Mouse (Mus musculus) testis, adult 2 months (tissue): ENCODE results near the gene Slc9a3r1. TPM values are rescaled to one million over a fixed set of nuclear protein-coding genes. Genes with fewer than 3 reads are reported as not detected.
A peak's percentile ranks its signal among the peaks of the same experiment; 100 is the strongest.

Experiments
- H3K27ac ChIP-seq: fragments of 200-500 bp; 2 replicates; pipeline ENCODE4 v1.5.1; 2012; ENCODE audit warnings: low read depth, low read length; ENCODE audit not compliant: control insufficient read depth, insufficient read depth
- H3K27me3 ChIP-seq: fragments of 200-500 bp; 2 replicates; pipeline ENCODE4 v1.6.1; 2012; ENCODE audit warnings: mild to moderate bottlenecking, low read length, moderate library complexity; ENCODE audit not compliant: control insufficient read depth, insufficient read depth
- H3K36me3 ChIP-seq: fragments of 200-500 bp; 2 replicates; pipeline ENCODE4 v1.6.1; 2012; ENCODE audit warnings: mild to moderate bottlenecking, low read length; ENCODE audit not compliant: control insufficient read depth, insufficient read depth
- H3K4me1 ChIP-seq: fragments of 200-500 bp; 2 replicates; pipeline ENCODE4 v1.6.1; 2012; ENCODE audit warnings: low read length; ENCODE audit not compliant: control insufficient read depth, insufficient read depth
- H3K4me3 ChIP-seq: fragments of 200-500 bp; 2 replicates; pipeline ENCODE4 v1.5.1; 2012; ENCODE audit warnings: low read depth, mild to moderate bottlenecking, low read length, moderate library complexity, mixed read lengths; ENCODE audit not compliant: control insufficient read depth
- CTCF ChIP-seq: fragments of 200-500 bp; IDR thresholded peaks from 2 replicates; pipeline ENCODE4 v1.5.1; 2012; ENCODE audit warnings: low read depth, mild to moderate bottlenecking, inconsistent platforms, low read length, moderate library complexity; ENCODE audit not compliant: control insufficient read depth, insufficient read depth, insufficient replicate concordance
- POLR2A ChIP-seq: fragments of 200-500 bp; IDR thresholded peaks from 2 replicates; pipeline ENCODE4 v1.6.1; 2012; ENCODE audit warnings: low read depth, mild to moderate bottlenecking, inconsistent platforms, low read length, moderate library complexity; ENCODE audit not compliant: control insufficient read depth
- polyA plus RNA-seq: library from polyadenylated mRNA; depleted of rRNA; stranded (reverse); fragments of >200 nt; gene quantifications from 2 replicates; pipeline ENCODE4 v1.2.3, GENCODE M21; 2012

The Slc9a3r1 gene
- polyA plus RNA-seq, 1 experiment, result 21.2 TPM

DNA sequence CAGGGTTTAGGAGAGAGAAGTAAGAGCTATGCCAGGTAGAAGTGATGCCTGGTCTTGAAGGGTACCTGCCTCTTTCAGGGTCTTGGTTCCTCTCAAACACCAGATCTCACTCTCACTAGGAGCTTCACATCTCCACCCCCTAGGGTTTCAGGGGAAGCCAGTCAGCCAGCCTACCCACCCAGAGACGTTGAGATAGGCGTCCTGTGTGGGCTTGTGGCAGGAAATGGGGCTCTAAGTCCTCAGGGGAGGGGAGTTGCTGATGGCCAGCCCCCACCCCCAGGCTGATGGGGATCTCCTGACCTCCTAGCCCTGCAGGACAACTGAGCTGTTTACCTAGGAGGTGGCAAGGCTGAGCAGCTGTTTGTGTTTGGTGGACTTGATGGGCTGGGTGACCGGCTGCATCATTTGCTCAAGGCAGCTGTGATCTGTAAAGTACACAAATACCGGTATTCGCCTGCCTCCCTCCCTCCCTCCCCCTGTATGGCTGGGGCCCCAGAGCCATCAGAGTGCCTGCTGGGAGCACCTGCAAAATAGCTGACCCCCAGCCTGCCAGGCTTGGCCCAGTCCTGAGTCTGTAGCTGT lies 8.0 kb upstream of the Slc9a3r1 start:
- H3K27ac ChIP-seq, result no peak overlapping the region
- H3K27me3 ChIP-seq, result no peaks in the 10 kb centered on the region
- H3K4me3 ChIP-seq, result no peak overlapping the region
- H3K36me3 ChIP-seq, result no peaks in the 10 kb centered on the region
- H3K4me1 ChIP-seq, result peaks cover 7% of the 10 kb centered on the region
- no peak for TF ChIP-seq CTCF
- TF ChIP-seq POLR2A, result no peak

DNA sequence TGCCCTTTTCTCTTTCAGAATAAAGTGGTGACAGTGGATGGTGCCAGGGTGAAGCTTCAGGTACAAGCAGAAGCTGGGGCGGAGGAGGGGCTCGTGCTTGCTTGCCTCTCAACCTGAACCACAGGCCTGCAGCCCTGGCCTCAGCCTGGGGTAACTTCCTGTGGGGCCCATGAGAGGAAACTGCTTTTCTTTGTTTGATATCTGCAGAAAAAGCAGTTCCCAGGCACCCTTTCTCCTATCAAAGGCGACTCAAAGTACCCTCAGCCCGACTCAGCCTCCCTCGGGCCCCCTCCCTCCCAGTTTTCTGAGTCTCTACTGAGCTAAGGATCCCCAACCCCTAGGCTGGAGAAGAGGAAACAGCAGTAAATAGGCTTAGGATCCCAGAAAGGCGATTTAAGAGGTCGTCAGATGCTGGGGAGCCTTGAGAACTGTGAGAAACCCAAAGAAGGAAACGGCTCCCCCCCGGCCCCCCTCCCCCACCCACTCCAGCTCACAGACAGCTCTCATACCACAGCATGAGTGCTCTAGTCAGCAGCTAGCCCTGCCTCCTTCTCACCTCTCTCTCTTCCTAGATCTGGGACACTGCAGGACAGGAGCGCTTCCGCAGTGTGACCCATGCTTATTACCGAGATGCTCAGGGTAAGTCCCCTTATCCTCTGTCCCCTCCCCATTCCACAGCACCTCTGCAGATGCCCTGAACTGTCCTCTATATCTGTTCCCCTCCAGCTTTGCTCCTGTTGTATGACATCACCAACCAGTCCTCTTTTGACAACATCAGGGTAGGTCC lies 5.0 kb upstream of the Slc9a3r1 start:
- H3K27me3 ChIP-seq, result no peaks in the 10 kb centered on the region
- TF ChIP-seq POLR2A (no peak), CTCF (no peak)
- no peak overlapping the region for H3K4me3 ChIP-seq
- H3K36me3 ChIP-seq, result no peaks in the 10 kb centered on the region
- H3K4me1 ChIP-seq, result peaks cover 10% of the 10 kb centered on the region
- no peak overlapping the region for H3K27ac ChIP-seq

DNA sequence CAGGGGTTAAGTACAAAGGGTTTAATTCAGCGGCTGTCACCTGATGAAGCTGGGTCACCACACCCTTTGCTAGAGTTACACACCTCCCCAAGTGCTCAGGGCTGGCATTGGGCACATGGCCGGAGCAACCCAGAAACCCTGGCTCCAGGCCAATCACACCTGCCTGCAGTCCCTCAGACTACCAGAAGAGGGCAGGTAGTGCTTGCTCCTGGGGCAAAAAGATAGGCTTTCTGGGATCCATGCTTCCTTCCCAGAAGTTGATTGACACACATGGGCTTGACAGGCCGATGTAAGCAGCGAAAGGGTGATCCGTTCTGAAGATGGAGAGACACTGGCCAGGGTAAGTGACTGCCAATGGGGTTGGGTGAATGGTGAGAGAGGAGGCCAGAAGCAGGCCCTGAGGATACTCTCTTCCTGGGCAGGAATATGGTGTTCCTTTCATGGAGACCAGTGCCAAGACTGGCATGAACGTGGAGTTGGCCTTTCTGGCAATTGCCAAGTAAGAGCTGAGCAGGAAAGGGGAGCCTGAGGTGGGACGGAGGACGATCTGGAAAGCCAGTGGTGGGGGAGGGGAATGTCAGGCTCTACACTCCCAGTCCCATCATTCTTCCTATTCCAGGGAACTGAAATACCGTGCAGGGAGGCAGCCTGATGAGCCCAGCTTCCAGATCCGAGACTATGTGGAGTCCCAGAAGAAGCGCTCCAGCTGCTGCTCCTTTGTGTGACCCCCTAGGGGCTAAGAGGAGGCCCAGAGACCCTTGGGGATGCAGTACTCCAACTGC lies 2.9 kb upstream of the Slc9a3r1 start:
- peak; percentile 54 for TF ChIP-seq CTCF
- TF ChIP-seq POLR2A, result no peak
- Histone ChIP-seq H3K36me3 (no peaks in the 10 kb centered on the region), H3K27ac (no peak overlapping the region), H3K4me3 (no peak overlapping the region), H3K4me1 (peaks cover 22% of the 10 kb centered on the region), H3K27me3 (peaks cover 2% of the 10 kb centered on the region)

DNA sequence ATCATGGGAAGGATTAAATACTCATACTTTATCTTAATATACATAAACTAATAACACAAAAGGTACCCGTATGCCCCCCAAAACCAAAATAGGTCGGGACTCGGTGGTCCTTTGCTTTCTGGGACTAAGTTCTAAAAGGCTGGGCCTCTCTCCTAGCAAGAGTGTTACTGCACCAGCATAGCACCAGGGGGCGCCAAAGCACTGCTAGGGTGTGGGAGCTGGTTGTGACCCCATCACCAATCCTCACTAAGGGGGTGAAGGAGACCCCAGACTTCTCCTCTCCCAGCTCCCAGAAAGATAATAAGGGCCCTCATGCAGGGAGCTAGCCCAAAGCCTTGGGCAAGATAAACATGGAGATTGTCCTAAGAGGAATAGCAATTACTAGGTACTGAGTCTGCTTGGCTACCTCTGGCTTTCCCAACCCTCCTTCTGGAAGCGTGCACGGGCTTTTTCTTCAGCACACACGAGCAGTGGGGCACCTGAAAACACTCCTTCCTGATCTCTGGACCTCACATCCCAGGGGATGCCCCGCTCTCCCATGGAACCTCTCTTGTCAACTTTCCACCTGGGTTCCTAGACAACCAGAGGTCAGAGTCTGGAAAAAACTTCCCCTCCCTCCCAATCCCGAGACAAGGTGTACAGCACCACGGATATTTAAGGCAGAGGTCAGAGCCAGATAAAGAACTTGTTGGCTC lies 2.1 kb upstream of the Slc9a3r1 start:
- Histone ChIP-seq H3K4me3 (peak overlapping the region; percentile 39; the same call in 1 of the 2 replicates), H3K4me1 (peaks cover 22% of the 10 kb centered on the region), H3K27me3 (peaks cover 2% of the 10 kb centered on the region), H3K36me3 (no peaks in the 10 kb centered on the region), H3K27ac (no peak overlapping the region)
- TF ChIP-seq CTCF (peak; percentile 93), POLR2A (no peak)

DNA sequence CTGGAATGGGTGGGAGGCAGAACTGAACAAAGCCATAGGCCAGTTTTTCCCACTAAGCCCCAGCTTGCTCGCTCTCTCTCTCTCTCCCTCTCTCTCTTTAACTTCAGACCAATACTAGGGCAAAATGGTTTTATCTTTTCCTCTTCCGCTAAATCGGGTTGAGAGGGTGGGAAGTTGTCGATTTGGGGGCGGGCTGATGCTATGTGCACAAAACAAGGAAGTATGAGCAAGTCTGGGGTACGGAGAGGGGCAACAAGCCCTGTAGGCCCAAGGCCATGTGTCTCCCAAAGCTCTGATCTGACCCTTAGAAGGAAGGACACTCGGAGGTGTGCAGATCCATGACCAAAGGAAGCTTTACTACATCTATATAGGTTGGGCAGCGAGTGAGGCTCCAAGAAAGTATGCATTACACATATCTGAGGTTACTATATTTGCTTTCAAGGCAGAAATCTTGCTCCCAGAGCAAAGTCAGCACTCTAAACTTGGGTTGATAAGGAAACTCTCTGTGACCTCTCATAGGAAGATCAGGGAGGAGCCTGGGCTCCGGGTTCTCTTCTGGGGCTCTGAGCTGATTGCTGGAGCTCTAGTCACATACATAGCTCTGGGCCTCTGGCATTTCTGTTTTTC lies 1.4 kb upstream of the Slc9a3r1 start:
- Histone ChIP-seq H3K27ac (no peak overlapping the region), H3K27me3 (peaks cover 2% of the 10 kb centered on the region), H3K4me1 (peaks cover 22% of the 10 kb centered on the region), H3K4me3 (peak overlapping the region; percentile 39), H3K36me3 (no peaks in the 10 kb centered on the region)
- TF ChIP-seq CTCF, result no peak
- TF ChIP-seq POLR2A, result no peak

DNA sequence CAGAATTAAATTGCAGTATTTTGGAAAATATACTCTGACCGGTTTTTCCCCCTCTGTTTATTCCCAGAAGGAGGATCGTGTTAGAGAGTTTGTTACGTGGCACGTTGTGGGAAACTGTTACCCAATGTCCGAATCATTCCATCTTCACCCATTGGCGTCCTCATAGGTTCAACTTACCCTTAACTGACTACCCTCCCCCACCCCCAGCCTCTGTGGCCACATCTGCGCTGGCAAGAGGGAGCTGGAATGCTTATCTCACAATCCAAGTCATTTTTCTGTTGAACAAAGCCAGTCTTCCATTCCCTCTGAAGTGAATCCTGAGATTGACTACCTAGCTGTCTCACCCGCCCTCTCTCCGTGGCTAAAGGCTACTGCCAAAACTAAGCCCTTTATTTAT lies 938 bp upstream of the Slc9a3r1 start:
- no peaks in the 10 kb centered on the region for H3K36me3 ChIP-seq
- peak overlapping the region; percentile 20; the same call in 1 of the 2 replicates for H3K27ac ChIP-seq
- H3K27me3 ChIP-seq, result peaks cover 2% of the 10 kb centered on the region
- TF ChIP-seq CTCF (no peak), POLR2A (no peak)
- peaks cover 22% of the 10 kb centered on the region for H3K4me1 ChIP-seq
- H3K4me3 ChIP-seq, result peak overlapping the region; percentile 57

DNA sequence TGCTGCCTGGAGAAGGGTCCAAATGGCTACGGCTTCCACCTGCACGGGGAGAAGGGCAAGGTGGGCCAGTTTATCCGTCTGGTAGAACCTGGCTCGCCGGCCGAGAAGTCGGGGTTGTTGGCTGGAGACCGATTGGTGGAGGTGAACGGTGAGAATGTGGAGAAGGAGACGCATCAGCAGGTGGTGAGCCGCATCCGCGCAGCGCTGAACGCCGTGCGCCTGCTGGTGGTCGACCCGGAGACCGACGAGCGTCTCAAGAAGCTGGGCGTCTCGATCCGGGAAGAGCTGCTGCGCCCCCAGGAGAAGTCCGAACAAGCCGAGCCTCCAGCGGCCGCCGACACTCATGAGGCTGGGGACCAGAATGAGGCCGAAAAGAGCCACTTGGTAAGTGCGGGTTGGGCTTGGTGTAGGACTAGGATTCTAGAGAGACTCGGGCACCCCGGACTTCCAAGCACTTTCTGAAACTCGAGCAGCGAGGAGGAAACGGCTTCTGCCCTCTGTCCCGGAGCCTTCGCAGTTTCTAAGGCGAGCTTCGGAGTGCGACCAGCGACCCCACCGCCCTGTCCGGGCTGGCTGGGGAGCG lies 518 bp downstream of the Slc9a3r1 start:
- H3K36me3 ChIP-seq, result no peaks in the 10 kb centered on the region
- peak overlapping the region; percentile 88 for H3K4me3 ChIP-seq
- 0 out of 2 replicates have a peak overlapping the region, but pooled peaks have one; percentile 12 for H3K27ac ChIP-seq
- H3K27me3 ChIP-seq, result peaks cover 2% of the 10 kb centered on the region
- H3K4me1 ChIP-seq, result peaks cover 22% of the 10 kb centered on the region
- TF ChIP-seq CTCF (no peak), POLR2A (no peak)
